Mouse (Mus musculus) lung, adult 2 months (tissue): Measurements from ENCODE around the gene Camta1.

ENCODE experiments used
- CTCF ChIP-seq: fragments of 200-500 bp; IDR thresholded peaks from 2 replicates; pipeline ENCODE4 v1.5.1; 2011; ENCODE audit warnings: mild to moderate bottlenecking, low read length, control low read depth; ENCODE audit not compliant: insufficient read depth
- POLR2A ChIP-seq: fragments of 200-500 bp; IDR thresholded peaks from 2 replicates; pipeline ENCODE4 v1.6.1; 2011; ENCODE audit warnings: low read depth, mild to moderate bottlenecking, control low read depth, low read length, borderline replicate concordance; ENCODE audit errors: extremely low read depth

DNA sequence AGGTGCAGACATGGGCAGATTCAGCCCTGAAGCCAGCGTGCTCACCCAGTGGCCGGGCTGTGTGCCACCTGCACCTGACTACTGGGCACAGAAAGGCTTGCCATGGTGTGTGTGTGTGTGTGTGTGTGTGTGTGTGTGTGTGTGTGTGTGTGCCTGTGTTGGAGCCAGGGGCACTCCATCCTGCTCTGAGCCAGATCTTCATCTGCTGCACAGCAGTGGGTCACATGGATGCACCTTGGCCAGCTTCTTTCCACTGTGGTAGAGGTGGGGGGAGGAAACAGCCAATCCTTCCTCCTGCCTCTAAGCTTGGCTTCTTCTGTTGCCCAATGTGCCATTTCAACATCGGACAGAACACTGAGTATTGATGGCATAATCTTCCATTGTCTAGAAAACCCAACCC is 407.1 kb downstream of the Camta1 start:
- TF ChIP-seq POLR2A (no peak), CTCF (no peak)
